Mouse (Mus musculus) CD4-positive, CD25-positive, alpha-beta regulatory T cell, adult 9 weeks (primary cell): Measurements from ENCODE around the gene Csrnp2. TPM values are rescaled to one million over a fixed set of nuclear protein-coding genes. Genes with fewer than 3 reads are reported as not detected.

Experiments used
- polyA plus RNA-seq: library from polyadenylated mRNA; unstranded; fragments of 100-300 nt; shearing (Covaris generic); gene quantifications from one replicate; pipeline ENCODE4 v1.2.1, GENCODE M21; 2017

The Csrnp2 gene
- polyA plus RNA-seq: 3.7 TPM

GRCm38 (mm10) chr15:100495102-100495501 lies at the start of gene Csrnp2:
Csrnp2 (minus strand) TSS chr15:100495488.

GRCm38 (mm10) chr15:100468295-100469188 lies 26.7 kb downstream of the Csrnp2 start, which contains the start of gene Letmd1:
Letmd1 (plus strand) TSS chr15:100469023.

Other genes starting within 250 kb of the Csrnp2 start
- not detected for gene Tmprss12, start 214.7 kb downstream of the Csrnp2 start, polyA plus RNA-seq
- 12.2 TPM for gene Mettl7a1, start 191.3 kb downstream of the Csrnp2 start, polyA plus RNA-seq
- gene Mettl7a3, start 160.6 kb downstream of the Csrnp2 start, polyA plus RNA-seq: not detected
- not detected for gene Methig1, start 142.3 kb downstream of the Csrnp2 start, polyA plus RNA-seq
- gene Mettl7a2, start 142.3 kb downstream of the Csrnp2 start, polyA plus RNA-seq: not detected
- gene Higd1c, start 130.9 kb downstream of the Csrnp2 start, polyA plus RNA-seq: not detected
- 0.11 TPM for gene Gm5475, start 73.3 kb downstream of the Csrnp2 start, polyA plus RNA-seq
- gene Slc11a2, start 70.4 kb downstream of the Csrnp2 start, polyA plus RNA-seq: 52.8 TPM
- gene Letmd1, start 26.5 kb downstream of the Csrnp2 start, polyA plus RNA-seq: 51.7 TPM
- gene Tfcp2, start 56.5 kb upstream of the Csrnp2 start, polyA plus RNA-seq: 12.5 TPM
- 8.5 TPM for gene Pou6f1, start 104.5 kb upstream of the Csrnp2 start, polyA plus RNA-seq
- 609 TPM for gene Dazap2, start 119.9 kb upstream of the Csrnp2 start, polyA plus RNA-seq
- not detected for gene Smagp, start 141.5 kb upstream of the Csrnp2 start, polyA plus RNA-seq
- 724 TPM for gene Bin2, start 174.1 kb upstream of the Csrnp2 start, polyA plus RNA-seq
- 10.2 TPM for gene Cela1, start 192.4 kb upstream of the Csrnp2 start, polyA plus RNA-seq
- 186 TPM for gene Galnt6, start 233.9 kb upstream of the Csrnp2 start, polyA plus RNA-seq